Mouse (Mus musculus) cerebellum, postnatal 25 days (tissue): Measurements from ENCODE around the gene Pigc.

Experiments
- DNase-seq, 2 experiments: peaks; one replicate each; pipeline ENCODE4 v3.0.0; 2021; ENCODE audit warnings: mixed read lengths in 2 of 2

Gene Pigc

GRCm38 (mm10) chr1:161968589-161969407 is at the start of gene Pigc:
Pigc (plus strand) TSS chr1:161969186.
- DNase-seq, result peak; percentile 93 to 96

- DNase-seq, result no peak
Measured at GRCm38 (mm10) chr1:161919594-161919993, 49.4 kb upstream of the Pigc start.

DNA sequence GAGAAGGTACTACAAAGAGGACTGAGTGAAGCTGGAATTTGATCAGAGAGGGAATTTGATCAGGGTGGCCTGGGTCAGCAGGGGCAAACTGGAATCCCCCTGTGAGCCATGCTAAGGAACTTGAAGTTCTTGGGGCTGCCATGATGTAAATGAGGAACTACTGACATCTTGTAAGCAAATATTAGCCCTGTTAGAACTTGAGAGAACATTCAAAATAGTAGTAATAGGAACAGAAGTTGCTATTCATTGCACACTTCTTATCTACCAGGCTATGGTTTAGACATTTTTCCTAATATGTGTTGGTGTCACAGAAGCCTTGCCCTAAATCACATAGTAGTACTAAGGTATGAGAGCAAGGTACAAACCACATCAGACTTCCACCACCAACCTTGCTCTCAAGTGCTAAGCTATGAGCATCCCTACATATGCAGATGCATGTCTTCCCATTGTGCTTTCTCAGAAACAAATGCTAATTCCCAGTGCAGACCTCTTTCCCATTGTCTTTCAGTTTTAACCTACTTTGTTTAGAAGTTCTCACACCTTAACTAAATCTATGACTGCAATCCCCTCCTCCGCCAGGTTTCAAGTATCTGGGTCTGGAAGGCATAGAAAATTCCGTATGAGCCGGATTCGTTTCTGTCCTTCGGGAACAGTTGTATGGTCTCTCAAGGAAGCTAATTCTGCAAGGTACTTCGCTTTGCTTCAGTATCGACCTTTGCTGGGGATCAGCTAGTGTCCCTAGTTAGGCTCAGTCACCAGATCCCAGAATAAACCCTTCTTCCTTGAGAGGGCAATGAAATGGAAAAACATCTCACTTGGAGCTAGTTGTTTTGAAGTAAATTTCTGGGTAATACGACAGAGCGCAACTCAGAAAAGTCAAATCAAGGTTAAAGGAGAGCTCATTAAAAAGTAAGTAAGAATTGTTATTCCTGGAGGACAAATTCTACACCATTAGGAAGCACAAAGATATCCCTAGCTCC is 48.2 kb upstream of the Pigc start:
- no peak for DNase-seq

DNA sequence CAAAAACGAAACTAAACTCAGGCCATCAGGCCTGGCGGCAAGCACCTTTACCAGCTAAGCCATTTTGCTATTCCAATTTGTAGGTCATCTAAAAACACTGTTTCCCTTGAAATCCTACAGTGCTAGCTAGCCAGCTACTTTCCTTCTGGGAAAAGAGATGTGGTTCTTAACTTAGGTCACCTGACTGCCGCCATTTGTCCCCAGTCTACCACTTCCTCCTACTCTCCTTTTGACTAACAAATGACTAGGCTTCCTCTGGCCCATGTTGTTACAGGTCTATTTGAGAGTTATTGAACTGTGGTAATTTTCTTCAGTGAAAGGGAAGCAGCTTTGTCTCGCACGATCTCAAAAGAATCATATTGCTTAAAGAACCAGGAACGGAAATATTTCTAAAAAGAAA is 47.1 kb upstream of the Pigc start:
- DNase-seq, result no peak

- DNase-seq, result no peak
Measured at GRCm38 (mm10) chr1:161924321-161924720, 44.7 kb upstream of the Pigc start.

- DNase-seq, result peak; percentile 49 to 70
Measured at GRCm38 (mm10) chr1:161925281-161925805, 43.6 kb upstream of the Pigc start.

GRCm38 (mm10) chr1:161927976-161928375 is 41.0 kb upstream of the Pigc start:
- no peak for DNase-seq

DNA sequence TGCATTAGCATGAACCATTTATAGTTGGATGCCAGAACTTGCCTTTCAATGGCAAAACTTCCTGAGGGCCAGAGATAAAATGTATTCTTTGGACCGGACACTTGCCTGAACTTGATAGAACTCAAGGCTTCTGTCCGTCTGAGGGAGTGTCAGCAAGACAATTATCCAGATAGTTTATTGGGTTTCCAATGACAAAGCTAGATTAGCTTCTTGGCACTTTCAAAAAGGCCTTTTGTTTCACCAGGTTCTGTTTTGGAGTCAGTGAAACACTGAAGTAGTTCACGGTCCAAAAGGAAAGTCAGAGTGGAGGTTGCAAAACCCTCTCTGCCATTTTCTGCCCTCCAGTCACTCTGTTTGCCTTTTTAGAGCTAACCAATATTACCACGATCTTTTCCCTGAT is 37.7 kb upstream of the Pigc start:
- DNase-seq, result no peak

DNA sequence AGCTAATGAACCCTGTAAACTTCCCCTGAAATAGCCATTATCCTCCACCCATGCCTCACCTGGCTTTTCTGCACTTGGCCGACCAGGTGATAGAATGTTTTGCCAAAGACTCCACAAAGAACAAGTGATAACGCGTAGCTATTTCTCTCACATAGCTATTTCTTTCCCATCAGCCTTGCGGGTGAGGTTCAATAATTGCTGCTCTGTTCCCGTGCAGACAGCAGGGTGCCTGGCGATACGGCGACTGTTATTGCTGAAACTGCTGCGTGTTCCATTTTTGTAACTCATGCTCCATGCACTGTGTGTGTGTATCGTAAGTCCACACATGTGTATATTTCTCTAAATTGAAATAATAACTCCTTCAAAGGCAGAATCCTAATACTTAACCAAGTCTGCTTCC is 37.2 kb upstream of the Pigc start:
- DNase-seq, result no peak

DNA sequence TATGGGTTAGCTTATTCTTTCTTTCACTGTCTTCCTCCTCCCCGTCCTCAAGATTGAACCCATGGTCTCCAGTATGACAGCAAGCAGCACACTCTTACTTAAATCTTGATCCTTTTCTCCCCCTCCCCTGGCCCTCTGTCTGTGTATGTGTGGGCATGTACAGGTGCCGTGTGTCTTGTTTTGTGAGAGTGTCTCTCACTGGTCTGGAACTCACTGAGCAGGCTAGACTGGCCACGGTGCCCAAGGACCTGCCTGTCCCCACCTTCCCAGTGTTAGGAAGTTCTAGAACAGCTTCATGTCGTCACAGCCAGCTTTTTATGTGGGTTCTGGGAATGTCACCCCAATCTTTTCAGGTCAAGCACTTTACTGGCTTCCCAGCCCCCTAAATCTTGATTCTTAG is 36.7 kb upstream of the Pigc start:
- no peak for DNase-seq

GRCm38 (mm10) chr1:161942082-161942481 is 26.9 kb upstream of the Pigc start:
- DNase-seq, result no peak

- DNase-seq, result no peak
Measured at GRCm38 (mm10) chr1:161951009-161951779, 17.8 kb upstream of the Pigc start.

- DNase-seq, result no peak
Measured at GRCm38 (mm10) chr1:161952599-161952998, 16.4 kb upstream of the Pigc start.

DNA sequence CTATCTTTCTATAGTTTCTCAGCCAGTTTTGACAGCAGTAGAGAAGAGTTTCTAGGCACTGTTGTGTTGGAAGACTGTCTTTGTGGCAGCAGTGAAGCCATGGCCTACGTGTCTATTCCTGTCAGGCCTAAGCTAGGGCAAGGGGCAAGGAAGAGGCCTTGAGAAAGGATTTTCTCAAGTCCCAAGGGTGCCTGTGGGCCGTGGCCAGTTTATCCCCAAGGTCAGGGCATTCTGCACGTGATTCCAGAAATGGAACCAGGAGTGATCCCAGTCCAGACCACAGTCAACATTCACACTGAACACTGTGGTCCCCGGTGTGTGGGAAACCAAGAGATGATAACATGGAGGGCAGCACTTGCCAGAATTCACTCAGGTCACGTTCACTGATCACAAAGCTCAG is 13.1 kb upstream of the Pigc start:
- no peak for DNase-seq

DNA sequence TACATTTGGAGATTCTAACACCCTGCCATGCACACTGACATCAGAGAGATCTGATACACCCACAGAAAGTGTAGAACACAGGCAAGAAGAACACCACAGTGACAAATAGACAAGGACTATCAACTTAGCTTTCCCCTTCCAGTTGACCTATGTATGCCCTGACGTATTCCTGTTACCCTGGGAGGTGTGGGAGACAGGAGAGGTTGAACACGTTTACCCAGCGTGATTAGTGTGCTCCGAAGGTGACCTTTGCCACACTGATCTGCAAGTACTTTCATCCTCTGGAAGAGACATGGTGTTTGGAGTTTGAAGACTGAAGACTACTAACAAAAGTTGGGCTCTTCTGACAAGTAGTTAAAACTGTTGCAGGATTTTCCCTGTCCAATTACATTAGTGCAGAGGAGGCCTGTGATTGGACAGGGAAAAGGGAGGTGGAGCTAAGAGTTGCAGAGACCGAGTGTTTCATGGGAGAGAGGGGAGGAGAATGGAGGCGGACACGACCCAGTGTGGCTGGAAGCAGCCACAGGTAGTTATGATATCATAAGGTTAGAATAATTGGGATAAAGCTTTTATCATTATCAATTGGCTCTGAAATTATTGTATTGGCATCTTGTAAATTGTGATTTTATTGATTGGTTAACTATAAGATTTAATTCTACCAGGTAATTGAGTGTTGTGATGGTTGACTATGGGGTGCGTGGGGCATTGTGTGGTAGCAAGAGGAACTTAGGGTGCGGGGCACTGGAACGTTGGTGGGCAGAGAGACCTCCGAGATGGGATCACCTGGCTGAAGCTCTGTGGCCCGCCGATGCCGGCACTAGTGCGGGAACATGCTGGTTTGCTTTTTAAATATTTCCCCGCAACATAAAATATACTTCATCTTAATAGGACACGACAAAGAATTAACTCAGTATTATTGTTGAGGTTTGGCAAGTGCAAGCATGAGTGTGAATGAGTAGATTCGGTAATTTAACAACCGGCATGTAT is 10.7 kb upstream of the Pigc start:
- no peak for DNase-seq

GRCm38 (mm10) chr1:161962465-161963377 is 6.3 kb upstream of the Pigc start:
- DNase-seq, result peak in 1 of 2 experiments; percentile 51

GRCm38 (mm10) chr1:161967936-161968335 is 1.1 kb upstream of the Pigc start:
- DNase-seq, result no peak

DNA sequence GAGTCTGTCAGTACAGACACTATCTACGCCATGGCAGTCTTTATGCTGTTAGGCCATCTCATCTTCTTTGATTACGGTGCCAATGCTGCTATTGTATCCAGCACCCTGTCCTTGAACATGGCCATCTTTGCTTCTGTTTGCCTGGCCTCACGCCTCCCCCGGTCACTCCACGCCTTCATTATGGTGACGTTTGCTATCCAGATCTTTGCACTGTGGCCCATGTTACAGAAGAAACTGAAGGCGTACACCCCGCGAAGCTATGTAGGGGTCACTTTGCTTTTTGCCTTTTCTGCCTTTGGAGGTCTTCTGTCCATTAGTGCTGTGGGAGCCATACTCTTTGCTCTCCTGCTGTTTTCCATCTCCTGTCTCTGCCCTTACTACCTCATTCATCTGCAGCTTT is 1.9 kb downstream of the Pigc start:
- no peak for DNase-seq

GRCm38 (mm10) chr1:161972233-161972632 is 3.2 kb downstream of the Pigc start:
- no peak for DNase-seq
